Mouse (Mus musculus): ENCODE data around the gene Vangl1.

GRCm38 (mm10) chr3:102166794-102167193 is 37.7 kb downstream of the Vangl1 start:
- TF ChIP-seq CTCF (IDR thresholded peaks at IDR 0.05) (no peak), EP300 (IDR thresholded peaks at IDR 0.05) (no peak)
